Mouse (Mus musculus) CH12.LX (cell line): ENCODE data around the gene Atp6v0b. TPM values are rescaled to one million over a fixed set of nuclear protein-coding genes. Genes with fewer than 3 reads are reported as not detected.

Source experiments
- DNase-seq: peaks from one replicate; pipeline ENCODE4 v3.0.0-alpha.2; 2013; ENCODE audit errors: extremely low read depth
- H3K27ac ChIP-seq: 2 replicates; pipeline ENCODE4 v1.5.1; 2012; ENCODE audit warnings: low read depth, mild to moderate bottlenecking, control low read depth, moderate library complexity; ENCODE audit not compliant: insufficient read depth
- H3K27me3 ChIP-seq: replicated peaks from 2 replicates; pipeline ENCODE3; 2012; ENCODE audit warnings: inconsistent platforms
- H3K36me3 ChIP-seq, 2 experiments: replicated peaks in 1 of 2; 2 replicates each; pipeline versions ENCODE3 to v1.6.1; 2012; ENCODE audit warnings: inconsistent platforms in 1 of 2, low read length in 1 of 2, mild to moderate bottlenecking in 1 of 2, mixed read lengths in 1 of 2, moderate library complexity in 1 of 2; ENCODE audit not compliant: control insufficient read depth in 1 of 2, insufficient read depth in 1 of 2
- H3K4me1 ChIP-seq, 2 experiments: 2 replicates each; pipeline ENCODE4 v1.6.1; 2012; ENCODE audit warnings: inconsistent platforms in 1 of 2, moderate library complexity in 1 of 2; ENCODE audit not compliant: insufficient read depth in 2 of 2, control insufficient read depth in 1 of 2
- H3K4me2 ChIP-seq: 2 replicates; pipeline ENCODE4 v1.6.1; 2012; ENCODE audit warnings: low read depth, mild to moderate bottlenecking, control low read depth; ENCODE audit not compliant: poor library complexity, insufficient read depth, severe bottlenecking
- H3K4me3 ChIP-seq, 3 experiments: fragments of 150-350 bp in 1 of 3; sonication (generic) in 1 of 3; replicated peaks in 1 of 3; 2 replicates each; pipeline versions ENCODE3 to v1.5.1; 2011 to 2012; ENCODE audit warnings: low read depth in 2 of 3, low read length in 2 of 3, mild to moderate bottlenecking in 2 of 3, moderate library complexity in 2 of 3, control low read depth in 1 of 3, improper control_type of control experiment in 1 of 3, inconsistent platforms in 1 of 3, mixed read lengths in 1 of 3; ENCODE audit not compliant: poor library complexity in 1 of 3
- H3K79me2 ChIP-seq: replicated peaks from 2 replicates; pipeline ENCODE4 v1.6.1; 2012; ENCODE audit warnings: mild to moderate bottlenecking, moderate library complexity; ENCODE audit not compliant: control insufficient read depth, poor library complexity, insufficient read depth, severe bottlenecking; ENCODE audit errors: extremely low read depth
- H3K9ac ChIP-seq: 2 replicates; pipeline ENCODE4 v1.6.1; 2012; ENCODE audit warnings: low read depth, mild to moderate bottlenecking, control low read depth, moderate library complexity; ENCODE audit not compliant: insufficient read depth
- H3K9me3 ChIP-seq: replicated peaks from 2 replicates; pipeline ENCODE3; 2012; ENCODE audit warnings: low read length, inconsistent platforms, mixed read lengths
- CHD1 ChIP-seq: IDR thresholded peaks from 2 replicates; pipeline ENCODE4 v1.6.1; 2012; ENCODE audit warnings: low read depth, low read length, improper control_type of control experiment, inconsistent platforms
- CHD2 ChIP-seq: IDR thresholded peaks from 2 replicates; pipeline ENCODE4 v1.6.1; 2011; ENCODE audit warnings: low read length, improper control_type of control experiment
- CTCF ChIP-seq, 2 experiments: IDR thresholded peaks in 1 of 2; conservative IDR thresholded peaks in 1 of 2; 2 replicates each; pipeline ENCODE4 v1.5.1; 2011 to 2012; ENCODE audit warnings: low read depth in 2 of 2, low read length in 2 of 2, improper control_type of control experiment in 1 of 2, inconsistent platforms in 1 of 2, mild to moderate bottlenecking in 1 of 2, moderate library complexity in 1 of 2
- E2F4 ChIP-seq: IDR thresholded peaks from 2 replicates; pipeline ENCODE4 v1.6.1; 2011; ENCODE audit warnings: low read depth, low read length, improper control_type of control experiment; ENCODE audit not compliant: insufficient replicate concordance
- ELF1 ChIP-seq: IDR thresholded peaks from 2 replicates; pipeline ENCODE4 v1.6.1; 2014; ENCODE audit warnings: low read depth, mild to moderate bottlenecking, inconsistent platforms, low read length, improper control_type of control experiment
- EP300 ChIP-seq: IDR thresholded peaks from 2 replicates; pipeline ENCODE4 v1.6.1; 2011; ENCODE audit warnings: low read length, improper control_type of control experiment
- ETS1 ChIP-seq: conservative IDR thresholded peaks from 2 replicates; pipeline ENCODE4 v1.6.1; 2012; ENCODE audit warnings: low read depth, mild to moderate bottlenecking, inconsistent platforms, low read length, improper control_type of control experiment, moderate library complexity
- GABPA ChIP-seq: IDR thresholded peaks from 2 replicates; pipeline ENCODE4 v1.6.1; 2012; ENCODE audit warnings: low read depth, low read length, improper control_type of control experiment, inconsistent platforms; ENCODE audit not compliant: insufficient replicate concordance
- HCFC1 ChIP-seq: IDR thresholded peaks from 2 replicates; pipeline ENCODE4 v1.6.1; 2012; ENCODE audit warnings: low read depth, mild to moderate bottlenecking, inconsistent platforms, low read length, improper control_type of control experiment
- JUN ChIP-seq: IDR thresholded peaks from 2 replicates; pipeline ENCODE4 v1.6.1; 2011; ENCODE audit warnings: low read depth, mild to moderate bottlenecking, low read length, improper control_type of control experiment, moderate library complexity; ENCODE audit not compliant: insufficient read depth
- JUND ChIP-seq: conservative IDR thresholded peaks from 2 replicates; pipeline ENCODE4 v1.6.1; 2011; ENCODE audit warnings: low read depth, low read length, improper control_type of control experiment
- MAX ChIP-seq: IDR thresholded peaks from 2 replicates; pipeline ENCODE4 v1.6.1; 2011; ENCODE audit warnings: low read length, improper control_type of control experiment
- MAZ ChIP-seq: IDR thresholded peaks from 2 replicates; pipeline ENCODE4 v1.6.1; 2012; ENCODE audit warnings: low read depth, mild to moderate bottlenecking, inconsistent platforms, low read length, improper control_type of control experiment, moderate library complexity
- MEF2A ChIP-seq: IDR thresholded peaks from 2 replicates; pipeline ENCODE4 v1.6.1; 2014; ENCODE audit warnings: low read depth, mild to moderate bottlenecking, inconsistent platforms, low read length, improper control_type of control experiment, borderline replicate concordance
- NELFE ChIP-seq: IDR thresholded peaks from 2 replicates; pipeline ENCODE4 v1.6.1; 2011; ENCODE audit warnings: low read depth, low read length, improper control_type of control experiment
- PAX5 ChIP-seq: IDR thresholded peaks from 2 replicates; pipeline ENCODE4 v1.6.1; 2012; ENCODE audit warnings: low read length, inconsistent platforms, mixed read lengths
- POLR2AphosphoS2 ChIP-seq: IDR thresholded peaks from 2 replicates; pipeline ENCODE4 v1.6.1; 2011; ENCODE audit warnings: low read depth, low read length, improper control_type of control experiment
- RAD21 ChIP-seq: IDR thresholded peaks from 2 replicates; pipeline ENCODE4 v1.6.1; 2011; ENCODE audit warnings: low read depth, mild to moderate bottlenecking, low read length, improper control_type of control experiment, moderate library complexity
- RCOR1 ChIP-seq: conservative IDR thresholded peaks from 2 replicates; pipeline ENCODE4 v1.6.1; 2012; ENCODE audit warnings: low read depth, mild to moderate bottlenecking, inconsistent platforms, low read length, improper control_type of control experiment
- SIN3A ChIP-seq: IDR thresholded peaks from 2 replicates; pipeline ENCODE4 v1.6.1; 2012; ENCODE audit warnings: low read length, improper control_type of control experiment, inconsistent platforms
- SMC3 ChIP-seq: IDR thresholded peaks from 2 replicates; pipeline ENCODE4 v1.6.1; 2011; ENCODE audit warnings: low read depth, low read length, improper control_type of control experiment
- TBP ChIP-seq: conservative IDR thresholded peaks from 2 replicates; pipeline ENCODE4 v1.6.1; 2011; ENCODE audit warnings: low read depth, low read length, improper control_type of control experiment
- TCF12 ChIP-seq: IDR thresholded peaks from 2 replicates; pipeline ENCODE4 v1.6.1; 2014; ENCODE audit warnings: low read depth, mild to moderate bottlenecking, inconsistent platforms, low read length, improper control_type of control experiment
- UBTF ChIP-seq: IDR thresholded peaks from 2 replicates; pipeline ENCODE4 v1.6.1; 2012; ENCODE audit warnings: low read depth, mild to moderate bottlenecking, inconsistent platforms, low read length, improper control_type of control experiment, moderate library complexity
- USF2 ChIP-seq: conservative IDR thresholded peaks from 2 replicates; pipeline ENCODE4 v1.6.1; 2011; ENCODE audit warnings: low read depth, low read length, improper control_type of control experiment
- ZC3H11A ChIP-seq: IDR thresholded peaks from 2 replicates; pipeline ENCODE4 v1.6.1; 2012; ENCODE audit warnings: low read depth, mild to moderate bottlenecking, inconsistent platforms, low read length, improper control_type of control experiment
- ZMIZ1 ChIP-seq: IDR thresholded peaks from 2 replicates; pipeline ENCODE4 v1.6.1; 2012; ENCODE audit warnings: low read depth, mild to moderate bottlenecking, inconsistent platforms, low read length, improper control_type of control experiment
- ZNF384 ChIP-seq: IDR thresholded peaks from 2 replicates; pipeline ENCODE4 v1.6.1; 2012; ENCODE audit warnings: low read depth, low read length, improper control_type of control experiment, inconsistent platforms
- dilution Hi-C: fragments of 300-500 bp; cut with MboI; formaldehyde crosslinking; loops from 2 replicates; pipeline ENCODE4 v1.14.3; 2020; ENCODE audit warnings: low sequenced_read_pairs; ENCODE audit not compliant: extremely low pct_unique_long_range_greater_than_20kb, extremely low pct_ligation_motif_present
- in situ Hi-C: fragments of 300-500 bp; cut with MboI; formaldehyde crosslinking; loops from 3 replicates; pipeline ENCODE4 v1.14.3; 2019; ENCODE audit warnings: low sequenced_read_pairs, low pct_ligation_motif_present, low pct_unique_long_range_greater_than_20kb, mixed read lengths
- polyA plus RNA-seq: library from polyadenylated mRNA; unstranded; fragments of >175 nt; gene quantifications from 2 replicates; pipeline ENCODE4 v1.2.1, GENCODE M21; 2012; ENCODE audit warnings: low read depth; ENCODE audit not compliant: insufficient read length
- total RNA-seq, 2 experiments: library from RNA; depleted of rRNA; stranded (reverse); fragments of 300-350 nt in 1 of 2; fragments of >200 nt in 1 of 2; gene quantifications; 2 replicates each; pipeline ENCODE4 v1.2.3; 2012 to 2014

Gene Atp6v0b
- total and polyA plus RNA-seq, 3 experiments, result 176 to 202 (median 186) TPM

DNA sequence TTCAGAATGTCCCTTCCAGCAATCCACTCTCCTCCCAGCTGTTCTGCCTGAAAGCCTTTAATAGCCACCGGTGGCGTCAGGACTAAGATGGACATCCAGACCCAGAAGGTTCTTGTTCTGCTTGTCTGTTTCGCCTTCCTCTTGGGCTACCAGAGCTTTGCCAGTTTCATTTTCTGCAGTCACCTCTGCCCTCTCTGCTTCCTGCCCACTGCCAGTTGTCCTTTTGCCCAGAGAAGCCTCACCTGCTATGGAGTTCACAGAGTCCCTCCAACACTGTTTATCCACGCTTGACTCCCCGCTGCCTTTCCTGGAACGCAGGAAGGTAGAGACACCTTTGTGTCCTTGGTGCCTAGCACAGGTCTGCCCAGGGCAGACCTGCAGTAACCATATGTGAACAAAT is 47.8 kb downstream of the Atp6v0b start:
- in situ Hi-C loops (loop anchor here (25.0 kb wide), 1 partner anchor 248 kb away; no protein-coding TSS in a partner anchor), dilution Hi-C loops (no loop called here)
- H3K4me2 ChIP-seq, result no peak overlapping the region
- peaks cover 5% of the 10 kb centered on the region for H3K27me3 ChIP-seq
- H3K9me3 ChIP-seq, result no peaks in the 10 kb centered on the region
- H3K36me3 ChIP-seq, result peaks cover 3 to 51% of the 10 kb centered on the region in 2 experiments
- no peaks in the 10 kb centered on the region for H3K79me2 ChIP-seq
- no peak overlapping the region for H3K4me3 ChIP-seq
- TF ChIP-seq RAD21, result no peak
- TF ChIP-seq ELF1, result no peak
- TF ChIP-seq USF2, result no peak
- TF ChIP-seq RCOR1, result no peak
- no peak for TF ChIP-seq CHD1
- TF ChIP-seq ZC3H11A, result no peak
- TF ChIP-seq ETS1, result no peak
- TF ChIP-seq MAX, result no peak
- no peak for TF ChIP-seq PAX5
- TF ChIP-seq JUND, result no peak
- no peak for TF ChIP-seq JUN
- no peak for TF ChIP-seq MEF2A
- TF ChIP-seq HCFC1, result no peak
- no peak for TF ChIP-seq GABPA
- TF ChIP-seq MAZ, result no peak
- no peak for TF ChIP-seq SIN3A
- no peak for TF ChIP-seq CHD2
- no peak for TF ChIP-seq NELFE
- TF ChIP-seq E2F4, result no peak
- no peak for TF ChIP-seq EP300
- no peak overlapping the region for H3K27ac ChIP-seq
- DNase-seq, result no peak
- H3K9ac ChIP-seq, result no peak overlapping the region
- peaks cover 3 to 24% of the 10 kb centered on the region in 2 experiments; a peak in 3 of 4 replicates for H3K4me1 ChIP-seq

DNA sequence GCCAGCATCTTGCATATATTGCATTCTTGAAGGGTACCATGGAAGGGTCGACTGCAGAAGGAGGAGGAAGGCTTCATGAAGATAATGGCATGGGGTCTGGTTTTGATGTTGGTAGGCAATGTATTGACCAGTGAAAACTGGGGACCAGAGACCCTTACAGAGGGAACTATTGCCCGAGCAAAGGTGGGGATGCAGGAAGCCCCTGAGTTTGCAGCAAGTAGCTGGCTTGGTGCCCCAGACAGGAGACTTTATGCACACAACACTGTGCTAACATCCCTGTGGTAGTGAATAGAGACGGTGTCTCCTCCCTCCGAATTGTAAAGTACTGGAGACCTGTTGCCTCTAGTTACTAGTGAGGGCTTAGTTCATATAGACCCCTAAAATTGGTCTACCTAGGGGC is 49.9 kb downstream of the Atp6v0b start:
- DNase-seq, result no peak
- TF ChIP-seq TCF12 (no peak), CHD2 (no peak), EP300 (no peak), RAD21 (no peak), ZNF384 (no peak), CTCF (conservative IDR thresholded peaks at IDR 0.05 in 1 of 2, IDR thresholded peaks at IDR 0.05 in 1 of 2; ENCODE audit: low read depth in 2 of 2, low read length in 2 of 2) (no peak), TBP (no peak), USF2 (no peak), JUND (no peak), ETS1 (no peak), ZMIZ1 (no peak), POLR2AphosphoS2 (no peak), RCOR1 (no peak), UBTF (no peak), SMC3 (no peak), HCFC1 (no peak)
- in situ Hi-C loops (loop anchor here (25.0 kb wide), 1 partner anchor 250 kb away; no protein-coding TSS in a partner anchor), dilution Hi-C loops (no loop called here)
- no peaks in the 10 kb centered on the region for H3K9me3 ChIP-seq
- peaks cover 10% of the 10 kb centered on the region for H3K27me3 ChIP-seq
- no peaks in the 10 kb centered on the region for H3K79me2 ChIP-seq
- peaks cover 3 to 30% of the 10 kb centered on the region in 2 experiments; a peak in 3 of 4 replicates for H3K4me1 ChIP-seq
- no peak overlapping the region for H3K27ac ChIP-seq
- no peak overlapping the region for H3K4me3 ChIP-seq
- peaks cover 0 to 38% of the 10 kb centered on the region in 2 experiments for H3K36me3 ChIP-seq
- H3K4me2 ChIP-seq, result no peak overlapping the region
- H3K9ac ChIP-seq, result no peak overlapping the region
